Comparison of ENCODE assay signal across 15 mouse cellular contexts in the genomic region with DNA sequence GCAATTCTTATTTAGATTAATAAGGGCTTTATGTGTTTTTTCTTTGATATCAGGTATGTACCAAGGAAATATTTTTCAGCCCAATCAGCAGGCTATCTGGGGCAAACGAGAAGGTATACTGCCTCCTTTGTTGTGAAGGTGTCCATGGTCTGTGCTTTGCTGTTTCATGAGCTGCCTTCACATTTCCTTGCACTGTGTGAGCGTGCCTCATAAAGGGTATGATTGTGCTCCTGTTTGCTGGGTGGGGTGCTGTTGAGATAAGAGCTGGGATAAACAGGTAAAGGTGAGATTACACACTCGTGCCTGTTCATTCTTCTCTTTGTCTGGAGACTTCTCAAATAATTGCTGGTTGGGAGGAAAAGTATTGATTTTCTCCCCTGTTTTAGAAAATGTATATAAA.
"Had no signal": no experiment of that assay in that cellular context is flagged by ENCODE, and none has a peak within 500 bp of the region (broad histone marks: within the 10 kb centered on the region; RNA-seq: fewer than 3 reads in every experiment).

No protein-coding gene starts in this region.

- H3K4me2 ChIP-seq: lung, embryonic 14.5 days; midbrain, embryonic 11.5 days; midbrain, embryonic 13.5 days; midbrain, embryonic 15.5 days; neural tube, embryonic 12.5 days had no signal

- H3K9me3 ChIP-seq: megakaryocyte, embryonic 14.5 days; midbrain, embryonic 13.5 days; midbrain, embryonic 15.5 days; neural tube, embryonic 12.5 days had no signal

- ATAC-seq: midbrain, embryonic 13.5 days; midbrain, embryonic 15.5 days had no signal

- H3K4me1 ChIP-seq: megakaryocyte, embryonic 14.5 days; midbrain, embryonic 15.5 days; neural tube, embryonic 12.5 days had no signal

- H3K9ac ChIP-seq: liver, embryonic 14.5 days; lung, embryonic 14.5 days; midbrain, embryonic 13.5 days; midbrain, embryonic 15.5 days; neural tube, embryonic 12.5 days had no signal

- DNase-seq: lung, adult 18-20 months; lung, embryonic 14.5 days; lung, postnatal 10 days; lung, postnatal 36 days; right cerebral cortex, postnatal 14 days; thymus, adult 2 months; thymus, postnatal 25 days; thymus, postnatal 4 days had no signal

- H3K27ac ChIP-seq: liver, embryonic 14.5 days; macrophage; midbrain, embryonic 13.5 days; midbrain, embryonic 15.5 days; neural tube, embryonic 12.5 days had no signal

- H3K36me3 ChIP-seq: midbrain, embryonic 13.5 days; midbrain, embryonic 15.5 days; neural tube, embryonic 12.5 days had no signal

- H3K4me3 ChIP-seq: megakaryocyte, embryonic 14.5 days; midbrain, embryonic 13.5 days; midbrain, embryonic 15.5 days; neural tube, embryonic 12.5 days had no signal

- H3K27me3 ChIP-seq: megakaryocyte, embryonic 14.5 days; midbrain, embryonic 15.5 days; neural tube, embryonic 12.5 days had no signal
